Mouse (Mus musculus): Measurements from ENCODE around the gene Nop10. TPM values are rescaled to one million over a fixed set of nuclear protein-coding genes. Genes with fewer than 3 reads are reported as not detected.
A peak's percentile ranks its signal among the peaks of the same experiment; 100 is the strongest.

The Nop10 gene
- polyA plus RNA-seq (2012; rRNA removed) = 42.0 and 47.2 TPM in 2 replicates

GRCm38 (mm10) chr2:112261748-112262653 lies at the start of gene Nop10:
Gene Nop10, plus strand, starts transcription at chr2:112261926.
- under 1% methylated on average over 36 of the region's 36 CpGs for WGBS
- peak; percentile 76 to 77 for DNase-seq (ENCODE audit: low read depth in 1 of 2, low spot score in 2 of 2)
- peak within 1 kb of the TSS; percentile 44 for H3K27ac ChIP-seq (ENCODE audit: insufficient read depth, low read length)

DNA sequence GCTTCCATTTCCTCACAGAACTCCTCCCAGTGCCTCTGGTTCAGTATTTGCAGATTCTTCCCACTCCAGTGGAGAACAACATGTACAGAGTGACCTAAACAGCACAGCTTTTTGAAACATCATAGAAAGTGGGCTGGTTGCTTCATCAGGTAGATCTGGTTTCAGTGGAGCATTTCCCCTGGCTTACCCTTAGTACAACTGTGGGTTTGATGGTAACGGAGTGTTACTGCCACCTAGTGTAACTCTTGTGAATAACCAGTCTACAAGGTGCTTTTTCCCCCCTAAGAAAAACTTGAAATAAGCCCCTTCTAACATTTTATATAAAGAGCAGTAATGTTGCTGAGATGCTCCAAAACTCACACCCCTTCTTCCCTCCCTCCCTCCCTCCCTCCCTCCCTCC lies 45.7 kb upstream of the Nop10 start:
- Histone ChIP-seq H3K27ac (ENCODE audit: insufficient read depth, low read length) (no peak overlapping the region), H3K4me1 (ENCODE audit: control insufficient read depth, insufficient read depth, insufficient read length) (no peaks in the 10 kb centered on the region), H3K4me3 (ENCODE audit: extremely low read depth, insufficient read depth, insufficient read length) (no peak overlapping the region), H3K27me3 (ENCODE audit: control insufficient read depth, insufficient read depth, low read length) (no peaks in the 10 kb centered on the region), H3K36me3 (ENCODE audit: control insufficient read depth, insufficient read depth, low read length) (no peaks in the 10 kb centered on the region)
- TF ChIP-seq CTCF (IDR thresholded peaks at IDR 0.05; ENCODE audit: extremely low read depth, insufficient read depth, insufficient read length, insufficient replicate concordance) (no peak), POLR2A (IDR thresholded peaks at IDR 0.05; ENCODE audit: low read depth, low read length) (no peak)
- 12% methylated on average over 1 of the region's 1 CpGs for WGBS
- DNase-seq (ENCODE audit: low read depth in 1 of 2, low spot score in 2 of 2) = no peak

More at GRCm38 (mm10) chr2:112261748-112262653, at the start of gene Nop10:
- peak within 1 kb of the TSS; percentile 68 for H3K4me3 ChIP-seq (ENCODE audit: extremely low read depth, insufficient read depth, insufficient read length)
- no peaks in the 10 kb centered on the region for H3K27me3 ChIP-seq (ENCODE audit: control insufficient read depth, insufficient read depth, low read length)
- H3K36me3 ChIP-seq (ENCODE audit: control insufficient read depth, insufficient read depth, low read length) = no peaks in the 10 kb centered on the region
- peaks cover 5% of the 10 kb centered on the region; the same call in 1 of the 2 replicates for H3K4me1 ChIP-seq (ENCODE audit: control insufficient read depth, insufficient read depth, insufficient read length)
- peak; percentile 57; the same call in 1 of the 2 replicates for TF ChIP-seq CTCF (IDR thresholded peaks at IDR 0.05; ENCODE audit: extremely low read depth, insufficient read depth, insufficient read length, insufficient replicate concordance)
- TF ChIP-seq POLR2A (IDR thresholded peaks at IDR 0.05; ENCODE audit: low read depth, low read length) = peak; percentile 88

GRCm38 (mm10) chr2:112217614-112218013 lies 44.1 kb upstream of the Nop10 start:
- Histone ChIP-seq H3K4me3 (ENCODE audit: extremely low read depth, insufficient read depth, insufficient read length) (no peak overlapping the region), H3K27me3 (ENCODE audit: control insufficient read depth, insufficient read depth, low read length) (no peaks in the 10 kb centered on the region), H3K36me3 (ENCODE audit: control insufficient read depth, insufficient read depth, low read length) (no peaks in the 10 kb centered on the region), H3K27ac (ENCODE audit: insufficient read depth, low read length) (no peak overlapping the region), H3K4me1 (ENCODE audit: control insufficient read depth, insufficient read depth, insufficient read length) (no peaks in the 10 kb centered on the region)
- TF ChIP-seq CTCF (IDR thresholded peaks at IDR 0.05; ENCODE audit: extremely low read depth, insufficient read depth, insufficient read length, insufficient replicate concordance) = no peak
- no peak for TF ChIP-seq POLR2A (IDR thresholded peaks at IDR 0.05; ENCODE audit: low read depth, low read length)
- no peak for DNase-seq (ENCODE audit: low read depth in 1 of 2, low spot score in 2 of 2)
- 50% methylated on average over 6 of the region's 6 CpGs for WGBS

DNA sequence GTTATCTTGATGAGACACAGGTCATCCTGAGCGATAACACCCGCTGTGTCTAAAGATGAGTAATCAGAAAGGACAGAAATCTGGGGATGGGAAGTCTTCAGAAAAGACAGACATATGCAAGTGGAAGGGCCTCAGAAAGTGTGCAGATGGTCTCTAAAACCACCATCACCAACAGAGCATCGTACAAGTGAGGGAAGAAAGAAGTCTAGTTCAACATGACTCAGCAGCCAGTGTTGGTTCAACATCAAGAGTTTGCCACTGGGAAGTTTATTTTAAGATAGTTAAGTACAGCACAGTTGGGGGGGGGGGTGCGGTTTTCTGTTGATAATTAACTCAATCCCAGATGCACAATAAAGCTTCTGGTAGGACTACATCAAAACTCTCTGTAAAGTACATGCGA lies 40.8 kb upstream of the Nop10 start:
- no peaks in the 10 kb centered on the region for H3K36me3 ChIP-seq (ENCODE audit: control insufficient read depth, insufficient read depth, low read length)
- no peak for TF ChIP-seq POLR2A (IDR thresholded peaks at IDR 0.05; ENCODE audit: low read depth, low read length)
- no peak for TF ChIP-seq CTCF (IDR thresholded peaks at IDR 0.05; ENCODE audit: extremely low read depth, insufficient read depth, insufficient read length, insufficient replicate concordance)
- 61% methylated on average over 5 of the region's 5 CpGs for WGBS
- no peak overlapping the region for H3K27ac ChIP-seq (ENCODE audit: insufficient read depth, low read length)
- no peak overlapping the region for H3K4me3 ChIP-seq (ENCODE audit: extremely low read depth, insufficient read depth, insufficient read length)
- DNase-seq (ENCODE audit: low read depth in 1 of 2, low spot score in 2 of 2) = no peak
- no peaks in the 10 kb centered on the region for H3K4me1 ChIP-seq (ENCODE audit: control insufficient read depth, insufficient read depth, insufficient read length)
- H3K27me3 ChIP-seq (ENCODE audit: control insufficient read depth, insufficient read depth, low read length) = no peaks in the 10 kb centered on the region

GRCm38 (mm10) chr2:112222607-112223006 lies 39.1 kb upstream of the Nop10 start:
- TF ChIP-seq POLR2A (IDR thresholded peaks at IDR 0.05; ENCODE audit: low read depth, low read length) (no peak), CTCF (IDR thresholded peaks at IDR 0.05; ENCODE audit: extremely low read depth, insufficient read depth, insufficient read length, insufficient replicate concordance) (no peak)
- Histone ChIP-seq H3K27me3 (ENCODE audit: control insufficient read depth, insufficient read depth, low read length) (no peaks in the 10 kb centered on the region), H3K4me3 (ENCODE audit: extremely low read depth, insufficient read depth, insufficient read length) (no peak overlapping the region), H3K27ac (ENCODE audit: insufficient read depth, low read length) (no peak overlapping the region), H3K4me1 (ENCODE audit: control insufficient read depth, insufficient read depth, insufficient read length) (no peaks in the 10 kb centered on the region), H3K36me3 (ENCODE audit: control insufficient read depth, insufficient read depth, low read length) (no peaks in the 10 kb centered on the region)
- 30% methylated on average over 5 of the region's 5 CpGs for WGBS
- no peak for DNase-seq (ENCODE audit: low read depth in 1 of 2, low spot score in 2 of 2)

DNA sequence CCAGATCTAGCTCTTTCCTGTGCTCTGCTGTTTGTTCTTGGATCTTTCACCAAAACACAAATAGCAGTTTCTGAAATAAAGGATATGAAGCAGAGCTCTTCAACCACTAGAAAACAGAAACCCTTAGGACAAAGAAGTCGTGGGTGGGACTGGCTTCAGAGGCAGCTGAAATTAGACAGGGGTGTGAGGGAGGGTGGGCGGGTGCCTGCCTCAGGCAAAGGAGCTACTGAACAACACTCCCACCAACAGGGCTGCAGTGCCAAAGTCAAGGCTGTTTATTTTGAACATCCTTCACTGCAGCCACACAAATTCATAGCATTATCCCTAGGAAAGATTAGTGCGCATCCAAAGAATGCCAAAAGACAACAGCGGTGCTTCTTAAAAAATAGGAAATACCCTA lies 37.4 kb upstream of the Nop10 start:
- TF ChIP-seq POLR2A (IDR thresholded peaks at IDR 0.05; ENCODE audit: low read depth, low read length) (no peak), CTCF (IDR thresholded peaks at IDR 0.05; ENCODE audit: extremely low read depth, insufficient read depth, insufficient read length, insufficient replicate concordance) (no peak)
- Histone ChIP-seq H3K27ac (ENCODE audit: insufficient read depth, low read length) (no peak overlapping the region), H3K36me3 (ENCODE audit: control insufficient read depth, insufficient read depth, low read length) (no peaks in the 10 kb centered on the region), H3K4me1 (ENCODE audit: control insufficient read depth, insufficient read depth, insufficient read length) (no peaks in the 10 kb centered on the region), H3K4me3 (ENCODE audit: extremely low read depth, insufficient read depth, insufficient read length) (no peak overlapping the region), H3K27me3 (ENCODE audit: control insufficient read depth, insufficient read depth, low read length) (no peaks in the 10 kb centered on the region)
- WGBS = 70% methylated on average over 4 of the region's 4 CpGs
- no peak for DNase-seq (ENCODE audit: low read depth in 1 of 2, low spot score in 2 of 2)

DNA sequence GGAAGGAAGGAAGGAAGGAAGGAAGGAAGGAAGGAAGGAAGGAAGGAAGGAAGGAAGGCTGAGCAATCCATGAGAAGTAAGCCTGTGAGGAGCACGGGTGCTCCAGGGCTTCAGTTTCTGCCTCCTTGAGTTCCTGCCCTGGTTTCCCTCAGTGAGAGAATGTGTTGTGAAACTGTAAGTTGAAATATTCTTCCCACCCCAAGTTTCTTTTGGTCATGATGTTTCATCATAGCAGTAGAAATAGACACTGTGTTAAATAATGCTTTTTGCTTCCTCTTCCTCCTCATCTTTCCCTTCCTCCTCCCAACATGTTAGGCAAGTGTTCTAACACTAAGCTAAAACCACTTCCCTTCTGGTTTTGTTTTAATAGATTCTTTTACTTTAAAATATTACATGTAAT lies 29.1 kb upstream of the Nop10 start:
- H3K36me3 ChIP-seq (ENCODE audit: control insufficient read depth, insufficient read depth, low read length) = no peaks in the 10 kb centered on the region
- no peak overlapping the region for H3K4me3 ChIP-seq (ENCODE audit: extremely low read depth, insufficient read depth, insufficient read length)
- H3K4me1 ChIP-seq (ENCODE audit: control insufficient read depth, insufficient read depth, insufficient read length) = no peaks in the 10 kb centered on the region
- no peak overlapping the region for H3K27ac ChIP-seq (ENCODE audit: insufficient read depth, low read length)
- 40% methylated on average over 1 of the region's 1 CpGs for WGBS
- TF ChIP-seq POLR2A (IDR thresholded peaks at IDR 0.05; ENCODE audit: low read depth, low read length) = no peak
- no peak for DNase-seq (ENCODE audit: low read depth in 1 of 2, low spot score in 2 of 2)
- H3K27me3 ChIP-seq (ENCODE audit: control insufficient read depth, insufficient read depth, low read length) = no peaks in the 10 kb centered on the region
